Mouse (Mus musculus) ES-E14 (cell line): Measurements from ENCODE around the gene Morc3.

Experiments used
- MAFK ChIP-seq: IDR thresholded peaks from 2 replicates; pipeline ENCODE4 v1.6.1; 2014; ENCODE audit warnings: mild to moderate bottlenecking, low read depth, low read length, inconsistent platforms; ENCODE audit not compliant: insufficient read depth
- ZC3H11A ChIP-seq: IDR thresholded peaks from 2 replicates; pipeline ENCODE4 v1.6.1; 2012; ENCODE audit warnings: low read depth, mild to moderate bottlenecking, inconsistent platforms, low read length, borderline replicate concordance

- TF ChIP-seq MAFK, result no peak
- no peak for TF ChIP-seq ZC3H11A
Observed at GRCm38 (mm10) chr16:93890948-93891604, 59.2 kb downstream of the Morc3 start.
